Mouse (Mus musculus): ENCODE measurements around the gene Tas2r131.
"Not testable (repeated sequence)": the region's sequence is repeated elsewhere in the genome, so short reads cannot be mapped to it uniquely, and the experiment has no call there.

Tas2r131 gene

GRCm38 (mm10) chr6:132957819-132958218, at the start of gene Tas2r131:
Gene Tas2r131 (minus strand): TSS chr6:132957919.
- no peak for DNase-seq

GRCm38 (mm10) chr6:132980865-132981264, 23.1 kb upstream of the Tas2r131 start, which contains the start of gene Tas2r109:
Gene Tas2r109 (minus strand): TSS chr6:132980965.
- no peak for DNase-seq

GRCm38 (mm10) chr6:132950802-132951201, 6.9 kb downstream of the Tas2r131 start, which contains the start of gene Tas2r129:
Gene Tas2r129 (plus strand): TSS chr6:132951102.
- DNase-seq, result no peak

- DNase-seq, result not testable (repeated sequence)
Observed at GRCm38 (mm10) chr6:132941376-132941775, 16.3 kb downstream of the Tas2r131 start.

GRCm38 (mm10) chr6:132909351-132909750, 48.4 kb downstream of the Tas2r131 start, which contains the start of gene Tas2r125:
Gene Tas2r125 (plus strand): TSS chr6:132909651.
- DNase-seq, result no peak

Data from kidney, postnatal 10 days (tissue).